Mouse (Mus musculus) heart, adult 18-20 months (tissue): ENCODE measurements around the gene Igsf23. TPM values are rescaled to one million over a fixed set of nuclear protein-coding genes. Genes with fewer than 3 reads are reported as not detected.
A peak's percentile ranks its signal among the peaks of the same experiment; 100 is the strongest.
"Not testable (repeated sequence)": the region's sequence is repeated elsewhere in the genome, so short reads cannot be mapped to it uniquely, and the experiment has no call there.

Source experiments
- DNase-seq, 2 experiments: peaks; one replicate each; pipeline ENCODE4 v3.0.0; 2021 to 2022; ENCODE audit warnings: mixed read lengths in 1 of 2
- total RNA-seq, 2 experiments: library from RNA; stranded (reverse); gene quantifications; 2 replicates each; pipeline ENCODE4 v1.2.3; 2021

Igsf23 gene
- total RNA-seq, 2 experiments from 2014 or later: 1.1 to 2.2 TPM

DNA sequence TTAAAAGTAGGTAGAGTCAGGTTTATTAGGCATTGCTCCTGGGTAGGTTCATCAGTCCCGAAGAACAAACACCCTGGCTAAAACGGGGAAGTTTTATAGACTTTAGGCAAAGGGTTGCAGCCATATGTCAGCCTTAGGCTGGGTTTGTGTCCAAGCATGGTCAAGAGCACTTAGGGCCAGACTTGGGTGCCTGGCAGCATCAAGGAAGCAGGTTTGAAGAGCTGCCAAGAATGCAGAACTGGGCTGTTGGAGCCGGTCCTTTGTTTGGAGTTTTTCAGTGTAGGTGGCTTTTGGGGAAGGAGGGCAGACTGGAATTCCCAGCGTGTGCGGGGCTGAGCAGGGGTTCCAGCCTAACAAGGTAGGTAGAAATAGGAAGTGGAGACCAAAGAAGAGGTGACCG, 14.6 kb downstream of the Igsf23 start:
- peak; percentile 61 to 64 for DNase-seq

DNA sequence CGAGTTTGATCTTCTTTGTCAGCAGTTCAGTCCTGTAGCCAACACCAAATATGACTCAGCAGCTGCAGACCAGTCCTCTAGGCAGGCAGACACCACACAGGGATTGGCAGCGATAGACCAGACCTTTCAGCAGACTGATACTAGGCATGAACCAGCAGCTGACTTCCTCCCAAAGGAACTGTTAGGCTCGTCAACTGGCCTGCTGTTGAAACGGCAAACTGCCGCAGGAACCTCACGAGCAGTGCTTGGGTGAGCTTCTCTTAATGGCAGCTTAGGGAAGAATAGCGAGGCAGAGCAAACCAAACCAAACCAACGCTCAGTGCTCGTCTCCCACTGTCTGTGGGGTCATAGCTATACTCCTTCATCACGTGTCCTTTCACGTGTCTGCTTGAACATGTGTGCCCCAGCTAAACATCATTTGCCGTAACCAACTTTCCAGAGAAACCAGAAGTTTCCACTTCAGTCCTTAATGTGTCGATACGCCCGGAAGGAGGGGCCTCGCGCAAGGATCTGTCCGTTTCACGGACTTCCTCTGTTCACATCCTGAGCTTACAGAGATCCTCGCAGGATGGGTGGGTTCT, 15.3 kb downstream of the Igsf23 start:
- peak; percentile 73 to 80 for DNase-seq

DNA sequence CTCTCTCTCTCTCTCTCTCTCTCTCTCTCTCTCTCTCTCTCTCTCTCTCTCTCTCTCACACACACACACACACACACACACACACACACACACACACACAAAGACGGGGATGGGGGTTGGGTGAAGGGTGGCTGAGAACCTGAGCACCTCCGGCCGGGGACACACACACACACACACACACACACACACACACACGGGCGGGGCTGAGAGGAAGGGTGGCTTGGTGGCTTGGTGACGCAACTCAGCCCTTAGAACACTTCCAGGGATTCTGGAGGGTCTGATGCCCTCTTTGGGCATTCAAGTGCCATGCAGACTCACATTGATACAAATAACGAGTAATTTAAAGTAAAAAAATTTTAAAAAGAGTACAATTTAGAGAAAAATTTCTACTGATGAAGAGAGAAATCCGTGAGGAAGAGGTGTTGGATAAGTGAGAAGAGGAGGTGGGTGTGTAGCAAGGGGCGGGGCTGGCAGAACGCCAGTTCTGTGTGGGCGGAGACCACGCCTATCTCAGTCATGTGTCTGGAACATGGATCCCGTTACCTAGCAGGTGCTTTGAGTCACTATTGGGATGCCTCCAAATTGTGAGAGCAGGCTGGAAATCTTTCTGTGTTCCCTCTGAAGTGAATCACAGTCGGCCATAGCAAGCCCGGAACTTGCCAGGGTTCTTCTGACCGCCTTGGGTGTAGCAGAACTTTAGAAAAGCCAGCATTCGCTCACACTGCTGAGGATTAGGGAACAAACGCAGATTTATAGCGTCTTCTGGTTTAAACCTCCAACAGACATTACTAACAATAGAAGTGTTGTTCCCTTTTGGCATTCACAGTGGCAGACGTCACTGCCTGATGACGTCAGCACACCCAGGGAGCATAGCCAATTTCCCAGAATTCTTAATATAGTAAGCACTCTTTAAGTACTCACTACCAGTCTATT, 17.4 kb downstream of the Igsf23 start:
- peak; percentile 84 to 89 for DNase-seq

DNA sequence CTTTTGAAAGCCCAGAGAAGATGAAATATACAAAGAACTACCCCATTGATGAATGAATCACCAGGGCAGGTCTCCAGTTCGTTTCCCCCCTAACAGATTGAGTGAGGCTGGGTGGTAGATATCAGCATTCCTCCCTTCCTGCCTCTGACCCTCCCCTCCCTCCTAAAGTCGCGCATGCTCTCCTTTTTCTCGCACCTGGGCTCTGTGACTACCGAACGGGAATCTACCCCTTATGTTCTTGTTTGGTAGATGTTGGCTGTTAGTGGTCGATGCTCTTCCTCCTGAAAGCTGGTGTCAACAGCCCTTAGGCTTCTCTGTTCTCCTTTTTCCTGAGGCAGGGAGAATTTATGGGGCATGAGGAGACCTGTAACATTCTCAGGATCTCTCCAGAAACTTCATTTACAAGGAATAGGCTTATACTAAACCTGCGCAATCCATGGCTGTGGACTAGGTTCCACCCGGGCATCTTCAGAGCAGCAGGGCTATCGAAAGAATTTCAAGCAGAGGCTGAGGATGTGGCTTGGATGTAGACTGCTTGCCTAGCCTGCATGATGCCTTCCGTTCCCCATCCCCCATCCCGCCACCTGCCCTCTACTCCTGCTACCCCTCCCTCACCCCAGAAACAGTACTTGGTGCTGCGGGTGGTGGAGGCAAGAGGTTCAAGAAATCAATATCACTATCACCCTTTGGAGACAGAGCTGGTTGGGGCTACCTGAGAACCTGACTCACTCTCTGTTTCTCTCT, 18.3 kb downstream of the Igsf23 start:
- DNase-seq: no peak

DNA sequence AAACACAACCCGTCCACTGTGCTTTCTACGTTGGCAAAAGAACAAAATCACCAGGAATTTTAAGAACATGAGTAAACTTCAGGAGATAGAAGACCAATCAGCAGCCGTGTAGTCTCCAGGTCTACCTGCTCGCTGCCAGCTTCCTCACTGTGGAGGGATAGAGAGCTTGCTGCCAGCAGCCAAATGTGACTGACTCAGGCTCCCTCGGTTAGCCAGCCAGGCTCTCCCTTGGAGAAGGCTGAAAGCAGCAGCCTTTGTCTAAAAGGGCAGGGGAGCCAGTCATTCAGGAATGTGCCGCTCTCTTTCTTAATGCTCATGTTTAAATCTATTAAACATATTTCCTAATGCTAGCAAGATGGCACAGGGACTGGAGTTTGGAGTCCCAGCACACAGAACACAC, 20.1 kb downstream of the Igsf23 start:
- not testable (repeated sequence) for DNase-seq

DNA sequence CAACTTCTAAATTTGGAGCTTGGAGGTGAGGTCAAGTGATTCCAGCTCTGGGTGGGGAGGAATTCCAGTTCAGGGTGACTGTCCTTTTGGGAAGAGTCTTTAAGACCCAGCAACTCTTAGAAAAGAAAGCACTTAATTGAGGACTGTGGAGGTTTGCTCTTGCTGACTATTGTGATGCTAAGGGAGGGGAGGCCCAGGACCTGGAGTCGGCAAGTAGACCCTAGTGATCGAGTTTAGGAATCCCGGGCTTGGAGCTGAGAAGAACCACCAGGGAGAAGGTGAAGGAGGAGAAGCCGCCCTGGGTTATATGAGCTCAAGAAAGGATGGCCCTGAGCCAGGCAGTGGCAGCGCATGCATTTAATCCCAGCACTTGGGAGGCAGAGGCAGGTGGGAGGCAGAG, 22.1 kb downstream of the Igsf23 start:
- peak in 1 of 2 experiments; percentile 27 for DNase-seq

DNA sequence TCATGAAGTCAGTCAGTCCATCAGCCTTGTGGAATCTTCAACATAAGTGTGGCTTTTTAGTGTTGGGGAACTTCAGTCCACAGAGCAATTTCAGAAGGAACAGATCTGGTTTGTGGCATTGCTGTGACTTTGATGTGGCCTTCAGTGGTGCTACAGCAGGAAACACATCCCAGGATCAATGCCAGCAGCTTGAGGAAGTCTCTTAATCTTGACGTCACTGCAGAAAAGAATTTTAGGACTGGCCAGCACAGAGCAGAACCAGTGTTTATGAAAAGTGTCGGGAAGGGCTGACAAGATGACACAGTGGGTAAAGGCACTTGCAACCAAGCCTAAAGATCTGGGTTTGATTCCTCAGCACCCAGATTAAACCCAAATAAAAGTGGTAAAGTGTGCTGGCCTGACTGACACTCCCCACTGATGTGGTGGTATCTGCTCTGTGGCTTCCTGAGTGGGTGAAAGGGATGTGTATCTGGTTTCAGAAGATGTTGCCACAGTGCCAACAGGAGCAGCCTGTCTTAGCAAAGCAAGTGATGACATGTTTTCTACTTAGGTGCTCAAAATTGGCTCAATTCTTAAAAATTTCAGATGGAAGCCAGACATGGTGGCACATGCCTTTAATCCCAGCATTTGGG, 23.6 kb downstream of the Igsf23 start:
- peak in 1 of 2 experiments; percentile 66 for DNase-seq

DNA sequence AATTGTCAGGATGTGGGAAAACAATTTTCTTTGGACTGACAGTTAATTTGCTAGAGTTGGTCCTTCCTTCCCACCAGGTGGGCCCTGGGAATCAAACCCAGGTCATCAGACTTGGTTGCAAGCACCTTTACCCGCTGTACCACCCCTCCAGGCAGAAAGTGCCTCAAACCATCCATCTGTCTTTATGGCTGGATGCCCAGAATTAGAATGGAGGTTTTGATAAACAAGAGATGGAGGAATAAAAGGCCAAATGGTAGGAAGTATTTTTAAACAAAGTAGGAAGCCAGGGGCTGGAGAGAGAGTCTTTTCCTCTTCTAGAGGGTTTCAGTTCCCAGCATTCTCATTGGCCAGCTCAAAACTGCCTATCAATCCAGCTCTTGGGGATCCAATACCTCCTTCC, 25.2 kb downstream of the Igsf23 start:
- DNase-seq: no peak

DNA sequence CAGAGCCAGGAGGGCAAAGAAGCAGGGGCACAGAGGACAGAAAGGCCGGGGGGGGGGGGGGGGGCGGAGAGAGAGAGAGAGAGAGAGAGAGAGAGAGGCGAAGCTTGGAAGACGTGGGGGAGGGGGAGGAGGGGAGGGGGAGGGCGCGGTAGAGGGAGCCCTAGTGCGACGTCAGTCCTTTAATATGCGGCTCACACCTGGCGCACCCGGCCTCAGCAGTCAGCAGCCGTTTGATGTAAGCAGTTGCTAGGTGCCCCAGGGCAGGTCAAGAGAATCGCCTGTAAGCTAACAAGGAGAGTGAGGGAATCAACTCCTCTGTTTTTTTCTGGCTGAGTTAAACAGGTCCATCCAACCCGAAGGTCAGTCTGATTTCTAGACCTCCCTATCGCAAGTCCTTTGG, 26.8 kb downstream of the Igsf23 start:
- no peak for DNase-seq

DNA sequence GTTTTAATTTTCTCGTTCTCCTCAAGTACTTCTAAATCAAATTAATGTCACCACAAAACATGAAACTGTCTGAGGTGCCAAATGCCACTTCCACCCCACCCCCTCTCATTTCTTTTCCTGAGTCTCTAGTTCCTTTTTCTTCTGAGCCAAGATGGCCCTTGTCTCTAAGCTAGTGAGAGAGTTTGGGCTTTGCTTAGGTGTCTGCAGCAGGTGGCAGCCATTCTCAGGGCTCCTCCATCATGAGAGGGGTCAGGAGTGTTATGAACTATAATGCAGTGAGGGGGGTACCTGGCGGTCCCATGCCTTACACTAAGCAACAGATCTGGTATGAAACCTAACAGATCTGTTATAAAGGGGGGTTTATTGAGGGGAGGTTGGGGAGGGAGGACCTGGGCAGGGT, 27.2 kb downstream of the Igsf23 start:
- no peak for DNase-seq

DNA sequence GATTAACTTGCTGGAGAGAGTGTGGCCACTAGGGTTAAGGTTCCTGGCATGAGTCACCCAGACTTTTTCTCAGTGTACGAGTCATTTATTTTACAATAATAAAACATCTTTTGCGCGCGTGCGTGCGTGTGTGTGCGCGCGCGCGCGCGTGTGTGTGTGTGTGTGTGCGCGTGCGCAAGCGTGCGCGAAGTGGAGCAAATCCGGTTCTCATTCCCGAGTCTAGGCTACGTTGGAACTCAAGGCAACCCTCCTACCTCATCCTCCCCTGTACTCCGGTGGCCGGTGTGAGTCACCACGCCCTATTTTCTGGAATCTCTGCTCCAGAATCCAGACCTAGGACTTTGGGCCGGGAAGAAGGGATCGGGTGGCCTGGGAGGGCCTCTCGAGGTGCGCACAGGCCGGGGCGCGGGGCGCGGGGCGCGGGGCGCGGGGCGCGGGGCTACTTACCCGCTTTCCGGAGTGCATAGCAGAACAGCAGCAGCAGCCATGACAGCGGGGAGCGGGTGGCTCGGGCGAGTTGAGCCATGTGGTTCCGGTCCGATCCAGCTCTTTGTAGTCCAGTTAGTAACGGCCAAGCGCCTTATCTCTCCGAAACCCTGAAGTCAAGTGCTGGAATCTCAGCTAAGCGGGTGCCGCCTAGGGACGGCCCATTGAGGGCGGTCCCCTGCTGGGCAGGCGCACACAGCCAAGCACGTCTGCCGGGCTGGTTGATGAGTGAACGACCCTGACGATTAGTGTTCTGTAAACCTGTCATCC, 29.9 kb downstream of the Igsf23 start, which contains the start of gene Pvr:
Gene Pvr (minus strand): TSS at position 655 of the 756 bp plus-strand sequence.
- DNase-seq: peak; percentile 85 to 92

DNA sequence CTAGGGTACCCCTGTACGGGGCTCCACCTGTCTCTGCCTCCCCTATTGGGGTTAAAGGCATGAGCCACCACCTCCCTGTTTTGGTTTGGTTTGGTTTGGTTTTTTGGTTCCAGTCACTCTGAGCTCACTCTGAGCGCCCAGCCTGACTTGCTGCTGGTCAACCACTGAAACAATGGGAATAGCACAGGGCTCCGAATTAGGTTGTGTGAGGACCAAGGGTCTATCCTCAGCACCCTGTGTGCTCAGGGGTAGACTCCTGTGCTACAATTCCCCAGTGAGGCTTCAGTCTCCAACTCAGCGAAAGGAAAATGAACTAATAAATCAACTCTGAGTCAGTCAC, 30.4 kb downstream of the Igsf23 start:
- no peak for DNase-seq

DNA sequence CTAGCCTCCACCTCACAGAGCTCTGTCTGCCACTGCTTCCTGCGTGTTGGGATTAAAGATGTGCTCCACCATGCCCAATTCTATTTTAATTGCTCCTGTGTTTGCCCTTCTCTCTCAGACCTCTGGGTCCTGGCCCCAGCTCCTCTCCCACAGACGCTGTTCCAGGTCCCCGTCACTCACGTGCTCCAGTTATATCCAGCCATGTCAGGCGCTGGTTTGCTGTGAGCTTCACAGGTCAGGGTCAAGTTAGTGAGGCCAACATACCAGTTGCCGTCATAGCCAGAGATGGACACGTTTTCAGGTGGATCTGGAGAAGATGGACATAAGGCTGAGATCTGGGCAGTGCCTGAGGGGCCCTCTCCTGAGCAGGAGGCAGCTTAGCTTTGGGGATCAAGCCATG, 36.0 kb downstream of the Igsf23 start:
- DNase-seq: no peak

DNA sequence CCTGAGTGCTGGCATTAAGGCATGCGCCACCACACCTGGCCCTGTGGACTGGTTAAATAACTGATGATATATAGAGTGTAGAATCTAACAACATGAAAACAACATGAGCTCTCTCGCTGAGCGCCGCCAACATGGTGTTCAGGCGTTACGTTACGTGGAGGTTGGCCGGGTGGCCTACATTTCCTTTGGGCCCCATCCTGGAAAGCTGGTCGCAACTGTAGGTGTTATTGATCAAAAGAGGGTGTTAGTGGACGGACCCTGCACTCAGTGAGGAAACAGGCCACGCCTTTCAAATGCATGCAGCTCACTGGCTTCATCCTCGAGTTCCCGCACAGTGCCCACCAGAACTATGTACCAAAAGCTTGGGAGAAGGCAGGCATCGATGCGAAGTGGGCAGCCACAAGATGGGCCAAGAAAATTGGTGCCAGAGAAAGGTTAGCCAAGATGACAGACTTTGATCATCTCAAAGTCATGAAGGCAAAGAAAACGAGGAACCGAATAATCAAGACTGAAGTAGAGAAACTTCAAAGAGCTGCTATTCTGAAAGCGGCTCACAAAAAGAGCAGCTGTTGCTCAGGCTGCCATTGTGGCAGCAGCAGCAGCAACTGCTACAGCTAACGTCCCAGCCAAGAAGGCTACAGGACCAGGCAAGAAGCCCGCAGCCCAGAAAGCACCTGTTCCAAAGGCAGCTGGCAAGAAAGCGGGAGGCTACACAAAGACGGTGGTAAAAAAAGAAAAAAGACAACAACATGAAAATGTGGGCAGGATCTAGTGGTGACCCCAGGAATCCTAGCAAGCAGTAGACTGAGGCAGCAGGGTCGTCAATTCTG, 38.6 kb downstream of the Igsf23 start:
- no peak for DNase-seq

DNA sequence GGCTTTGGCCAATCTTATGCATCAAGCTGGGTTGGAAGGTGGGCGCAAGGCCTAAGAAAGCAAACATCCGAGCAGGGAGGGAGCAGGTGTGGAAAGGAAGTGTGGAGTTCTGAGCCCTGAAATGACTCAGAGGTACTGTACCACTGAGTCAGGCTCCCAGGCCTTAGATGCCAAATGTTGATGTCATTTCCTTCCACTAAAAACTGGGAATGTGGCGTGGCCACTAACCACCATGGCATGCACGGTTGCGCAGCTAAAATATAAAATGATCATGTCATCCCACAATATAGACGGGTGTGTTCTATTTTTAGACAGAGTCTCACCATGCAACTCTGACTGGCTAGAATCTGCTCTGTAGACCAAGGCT, 39.3 kb downstream of the Igsf23 start:
- DNase-seq: no peak

DNA sequence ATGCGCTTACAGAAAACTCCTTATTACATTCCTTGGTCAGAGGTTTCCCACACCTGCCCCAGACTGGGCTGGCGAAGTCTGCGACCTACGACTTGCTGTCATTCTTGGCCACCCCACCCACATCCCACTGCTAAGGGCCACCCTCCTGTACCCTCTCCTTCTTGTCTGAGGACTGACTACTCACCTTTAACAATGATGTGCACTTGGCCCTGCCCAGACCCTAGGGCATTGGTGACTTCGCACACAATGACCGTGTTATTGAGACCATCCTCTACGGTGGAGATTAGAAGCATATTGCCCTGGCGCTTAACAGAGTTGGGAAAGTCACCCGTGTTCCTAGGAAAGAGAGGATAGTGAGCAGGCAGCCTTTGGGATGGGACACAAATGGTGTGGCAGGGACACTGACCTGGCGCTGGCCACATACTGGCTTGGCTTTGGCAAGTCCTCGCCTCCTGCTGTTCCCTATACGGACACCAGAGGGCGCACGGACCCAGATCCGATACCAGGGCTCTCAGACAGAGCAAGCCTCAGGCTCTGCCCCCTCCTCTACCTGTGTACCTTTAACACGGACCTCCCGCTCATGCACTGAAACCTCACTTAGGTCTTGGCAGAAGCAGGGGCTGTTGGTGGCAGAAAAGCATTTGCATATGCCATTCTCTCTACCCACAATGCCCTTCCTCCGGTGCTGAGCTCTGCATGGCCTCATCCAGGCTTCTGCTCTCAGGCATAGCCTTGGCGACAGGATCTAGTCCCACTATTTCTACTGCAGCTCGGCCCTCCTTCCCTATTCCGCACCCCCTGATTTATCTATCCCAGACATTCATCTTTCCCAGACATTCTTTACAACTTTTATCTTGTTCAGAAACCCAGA, 39.9 kb downstream of the Igsf23 start:
- DNase-seq: peak; percentile 80 to 92

DNA sequence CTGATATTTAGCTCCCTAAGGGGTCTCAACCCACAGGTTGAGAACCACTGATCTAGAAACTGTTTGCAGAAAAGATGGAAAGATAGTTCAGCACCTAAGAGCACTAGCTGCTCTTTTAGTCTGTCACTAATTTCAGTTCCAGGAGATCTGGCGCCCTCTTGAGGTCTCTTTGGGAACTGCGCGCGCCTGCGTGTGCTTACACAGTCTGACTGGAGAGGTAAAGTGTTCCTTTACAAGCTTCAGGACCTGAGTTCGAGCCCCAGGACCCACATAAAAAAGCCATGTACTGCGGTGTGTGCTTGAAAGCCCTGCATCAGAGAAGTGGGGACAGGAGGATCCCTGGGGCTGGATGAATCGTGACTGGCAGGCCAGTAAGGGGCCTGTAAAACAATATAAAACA, 60.7 kb downstream of the Igsf23 start:
- DNase-seq: peak; percentile 23 to 74

DNA sequence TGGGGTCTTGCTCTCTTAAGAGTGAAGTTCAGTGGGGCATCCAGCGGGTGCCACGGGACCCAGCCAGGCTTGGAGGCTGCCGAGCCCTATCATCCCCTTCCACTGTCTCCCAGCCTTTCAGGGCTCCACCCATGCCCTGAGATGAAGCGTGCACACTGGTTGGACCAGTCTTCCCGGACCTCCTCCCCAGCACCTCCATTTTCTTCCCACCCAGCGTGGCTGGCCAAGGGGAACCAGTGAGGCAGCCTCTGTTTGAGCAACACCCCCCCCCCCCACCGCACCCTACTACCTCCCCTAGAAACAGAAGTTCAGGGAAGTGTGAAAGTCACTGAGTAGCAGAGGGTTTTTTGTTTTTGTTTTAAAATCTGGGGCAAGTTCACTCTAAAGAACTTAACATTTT, 62.7 kb downstream of the Igsf23 start, which contains the start of gene Ceacam19:
Gene Ceacam19 (minus strand): TSS at position 117 of the 400 bp plus-strand sequence.
- no peak for DNase-seq
